ENCODE assay signal across 12 mouse cellular contexts in genomic region chr4:82266066-82266619, GRCm38 (mm10).
A peak's percentile ranks its signal among the peaks of the same experiment; 100 is the strongest.
DNase-seq lines count a peak whose midpoint lies in the region; ATAC-seq lines count a peak whose summit lies in the region.
"Had no signal": no experiment of that assay in that cellular context is flagged by ENCODE, and none has a peak within 500 bp of the region (broad histone marks: within the 10 kb centered on the region; RNA-seq: fewer than 3 reads in every experiment).

No protein-coding gene starts in this region.

- no peaks in the 10 kb centered on the region for H3K27me3 ChIP-seq in heart, embryonic 10.5 days (ENCODE audit: insufficient read depth, poor library complexity, severe bottlenecking)
- H3K27me3 ChIP-seq in liver, embryonic 11.5 days (replicated peaks; ENCODE audit: control insufficient read depth, insufficient read depth, low read length), result no peaks in the 10 kb centered on the region
- H3K27me3 ChIP-seq in embryonic facial prominence, embryonic 15.5 days, result no peaks in the 10 kb centered on the region
- no peaks in the 10 kb centered on the region for H3K27me3 ChIP-seq in limb, embryonic 13.5 days
- H3K27me3 ChIP-seq in hindbrain, embryonic 11.5 days (ENCODE audit: control insufficient read depth, insufficient read depth, low read length), result no peaks in the 10 kb centered on the region
- H3K27me3 ChIP-seq: forebrain, embryonic 15.5 days; liver, embryonic 15.5 days had no signal

- DNase-seq in heart, embryonic 10.5 days (ENCODE audit: low spot score), result peak; percentile 75
- no peak for DNase-seq in heart, postnatal 25 days (ENCODE audit: low spot score)
- DNase-seq in liver, embryonic 11.5 days (ENCODE audit: low spot score), result no peak
- no peak for DNase-seq in liver
- no peak for DNase-seq in hindbrain, embryonic 11.5 days (ENCODE audit: low spot score)
- DNase-seq: gastrocnemius, postnatal 36 days; midbrain, embryonic 14.5 days; thymus, adult 18-20 months had no signal

- no peaks in the 10 kb centered on the region for H3K36me3 ChIP-seq in heart, embryonic 10.5 days
- H3K36me3 ChIP-seq in liver, embryonic 11.5 days (ENCODE audit: control insufficient read depth, insufficient read depth, low read length), result no peaks in the 10 kb centered on the region
- H3K36me3 ChIP-seq in embryonic facial prominence, embryonic 15.5 days, result no peaks in the 10 kb centered on the region
- H3K36me3 ChIP-seq in limb, embryonic 13.5 days, result no peaks in the 10 kb centered on the region
- H3K36me3 ChIP-seq in hindbrain, embryonic 11.5 days (ENCODE audit: control insufficient read depth, insufficient read depth, low read length), result no peaks in the 10 kb centered on the region
- H3K36me3 ChIP-seq: forebrain, embryonic 15.5 days; liver, embryonic 15.5 days had no signal

- H3K4me1 ChIP-seq in heart, embryonic 10.5 days, result peaks cover 14% of the 10 kb centered on the region
- H3K4me1 ChIP-seq in liver, embryonic 11.5 days (replicated peaks; ENCODE audit: control insufficient read depth, insufficient read depth, low read length), result no peaks in the 10 kb centered on the region
- peaks cover 24% of the 10 kb centered on the region; the same call in 1 of the 2 replicates for H3K4me1 ChIP-seq in embryonic facial prominence, embryonic 15.5 days
- peaks cover 41% of the 10 kb centered on the region for H3K4me1 ChIP-seq in limb, embryonic 13.5 days
- H3K4me1 ChIP-seq in hindbrain, embryonic 11.5 days (replicated peaks; ENCODE audit: control insufficient read depth, insufficient read depth, low read length), result no peaks in the 10 kb centered on the region
- H3K4me1 ChIP-seq: liver, embryonic 15.5 days had no signal

- peak overlapping the region; percentile 84 for H3K27ac ChIP-seq in heart, embryonic 10.5 days
- peak overlapping the region; percentile 9; the same call in 1 of the 2 replicates for H3K27ac ChIP-seq in liver, embryonic 11.5 days (ENCODE audit: low read depth, low read length)
- peak overlapping the region; percentile 40 for H3K27ac ChIP-seq in embryonic facial prominence, embryonic 15.5 days (replicated peaks)
- peak overlapping the region; percentile 39; the same call in 1 of the 2 replicates for H3K27ac ChIP-seq in limb, embryonic 13.5 days
- no peak overlapping the region for H3K27ac ChIP-seq in hindbrain, embryonic 11.5 days (ENCODE audit: low read depth, low read length)
- H3K27ac ChIP-seq: forebrain, embryonic 15.5 days; liver, embryonic 15.5 days had no signal

- no peaks in the 10 kb centered on the region for H3K9me3 ChIP-seq in heart, embryonic 10.5 days
- no peaks in the 10 kb centered on the region for H3K9me3 ChIP-seq in liver, embryonic 11.5 days (ENCODE audit: control insufficient read depth, low read length)
- no peaks in the 10 kb centered on the region for H3K9me3 ChIP-seq in embryonic facial prominence, embryonic 15.5 days (replicated peaks)
- H3K9me3 ChIP-seq in limb, embryonic 13.5 days, result no peaks in the 10 kb centered on the region
- H3K9me3 ChIP-seq in hindbrain, embryonic 11.5 days (ENCODE audit: control insufficient read depth, low read length), result no peaks in the 10 kb centered on the region
- H3K9me3 ChIP-seq: forebrain, embryonic 15.5 days; liver, embryonic 15.5 days had no signal

- 18% methylated on average over 4 of the region's 4 CpGs for WGBS in heart, embryonic 10.5 days
- 35% methylated on average over 4 of the region's 4 CpGs for WGBS in liver, embryonic 11.5 days
- 50% methylated on average over 4 of the region's 4 CpGs for WGBS in embryonic facial prominence, embryonic 15.5 days
- 49% methylated on average over 4 of the region's 4 CpGs for WGBS in limb, embryonic 13.5 days
- 49% methylated on average over 4 of the region's 4 CpGs for WGBS in hindbrain, embryonic 11.5 days

- intact Hi-C loops in heart, postnatal 25 days (cut with DNase I), result no loop called here

- H3K4me3 ChIP-seq in heart, embryonic 10.5 days, result no peak overlapping the region
- H3K4me3 ChIP-seq in liver, embryonic 11.5 days (ENCODE audit: low read depth, low read length), result no peak overlapping the region
- no peak overlapping the region for H3K4me3 ChIP-seq in embryonic facial prominence, embryonic 15.5 days (replicated peaks)
- H3K4me3 ChIP-seq in limb, embryonic 13.5 days, result no peak overlapping the region
- H3K4me3 ChIP-seq in hindbrain, embryonic 11.5 days (ENCODE audit: low read depth, low read length), result no peak overlapping the region
- H3K4me3 ChIP-seq: forebrain, embryonic 15.5 days; liver, embryonic 15.5 days had no signal

- no peak for ATAC-seq in liver, embryonic 11.5 days (replicated peaks; ENCODE audit: low FRiP score)
- no peak for ATAC-seq in embryonic facial prominence, embryonic 15.5 days (ENCODE audit: insufficient number of reproducible peaks, low FRiP score, low TSS enrichment, low read depth)
- no peak for ATAC-seq in limb, embryonic 13.5 days (ENCODE audit: low FRiP score, low read depth)
- ATAC-seq in hindbrain, embryonic 11.5 days (ENCODE audit: low FRiP score), result no peak
- ATAC-seq: forebrain, embryonic 15.5 days had no signal

- H3K9ac ChIP-seq in liver, embryonic 11.5 days (ENCODE audit: low read depth, low read length), result no peak overlapping the region
- no peak overlapping the region for H3K9ac ChIP-seq in embryonic facial prominence, embryonic 15.5 days
- H3K9ac ChIP-seq in limb, embryonic 13.5 days, result no peak overlapping the region
- H3K9ac ChIP-seq in hindbrain, embryonic 11.5 days (ENCODE audit: low read depth, low read length), result no peak overlapping the region
- H3K9ac ChIP-seq: forebrain, embryonic 15.5 days; liver, embryonic 15.5 days had no signal

- H3K4me2 ChIP-seq in liver, embryonic 11.5 days, result no peak overlapping the region
- no peak overlapping the region for H3K4me2 ChIP-seq in embryonic facial prominence, embryonic 15.5 days (replicated peaks)
- no peak overlapping the region for H3K4me2 ChIP-seq in limb, embryonic 13.5 days (replicated peaks)
- no peak overlapping the region for H3K4me2 ChIP-seq in hindbrain, embryonic 11.5 days (replicated peaks; ENCODE audit: low read depth, low read length)
- H3K4me2 ChIP-seq: forebrain, embryonic 15.5 days; liver, embryonic 15.5 days had no signal
